Mouse (Mus musculus) frontal cortex, postnatal 25 days (tissue): ENCODE measurements at regions not wholly inside any gene's neighbourhood (a gene's known extent, or its start where the extent isn't known, plus 50 kb on each side); places are given as distances from the start of the nearest gene placed in this dataset.

ENCODE experiments used
- DNase-seq, 2 experiments: peaks; one replicate each; pipeline ENCODE4 v3.0.0; 2022; ENCODE audit warnings: low spot score in 2 of 2

- DNase-seq = no peak
Observed at GRCm38 (mm10) chr13:80798863-80799817, 84.0 kb upstream of the Arrdc3 start.

DNA sequence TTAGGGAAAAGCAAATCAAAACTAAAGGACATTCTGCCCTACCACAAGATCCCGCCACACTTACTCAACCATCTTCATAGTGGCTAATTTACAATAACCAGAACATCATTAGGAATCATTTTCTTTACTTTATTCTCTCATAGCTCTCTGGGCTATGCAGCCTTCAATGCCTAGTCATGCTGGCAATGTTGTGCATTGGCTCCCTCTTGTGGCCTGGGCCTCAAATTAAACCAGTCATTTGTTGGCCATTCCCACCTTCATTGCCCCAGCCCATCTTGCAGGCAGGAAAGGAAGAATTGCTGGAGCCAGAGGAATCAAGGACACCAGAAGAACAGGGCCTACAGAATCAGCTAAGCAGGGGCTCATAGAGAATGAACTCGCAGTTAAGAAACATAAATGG is 77.0 kb upstream of the Arrdc3 start:
- DNase-seq = peak in 1 of 2 experiments; percentile 7

GRCm38 (mm10) chr13:80827037-80827471 is 56.1 kb upstream of the Arrdc3 start:
- DNase-seq = peak; percentile 12 to 17
